Mouse (Mus musculus): Measurements from ENCODE around the gene Bsn.

GRCm38 (mm10) chr9:108051931-108052220 is 138.3 kb downstream of the Bsn start:
- TF ChIP-seq CTCF (IDR thresholded peaks at IDR 0.05; ENCODE audit: low read depth, low read length), result no peak
- no peak; the same call in 1 of the 2 replicates for TF ChIP-seq POLR2AphosphoS5 (IDR thresholded peaks at IDR 0.05; ENCODE audit: insufficient replicate concordance, low read depth, low read length)
